In genomic region chr7:13043445-13044253, GRCm38 (mm10) we compare ENCODE assay signal across 8 mouse cellular contexts. TPM values are rescaled to one million over a fixed set of nuclear protein-coding genes. Genes with fewer than 3 reads are reported as not detected.
DNase-seq lines count a peak whose midpoint lies in the region; ATAC-seq and TF ChIP-seq lines count a peak whose summit lies in the region.

No protein-coding gene starts in this region.

- no peaks in the 10 kb centered on the region for H3K36me3 ChIP-seq in heart, adult 2 months (ENCODE audit: control insufficient read depth, insufficient read depth, low read length)
- H3K36me3 ChIP-seq in E14TG2a.4 (ENCODE audit: insufficient read depth, low read length), result peaks cover 15% of the 10 kb centered on the region
- no peaks in the 10 kb centered on the region for H3K36me3 ChIP-seq in heart, embryonic 16.5 days (ENCODE audit: control insufficient read depth, insufficient read depth)

- no peak overlapping the region for H3K27ac ChIP-seq in heart, adult 2 months
- H3K27ac ChIP-seq in heart, embryonic 16.5 days (ENCODE audit: low read length), result no peak overlapping the region

- H3K9me3 ChIP-seq in E14TG2a.4 (ENCODE audit: low read length), result no peaks in the 10 kb centered on the region
- H3K9me3 ChIP-seq in heart, embryonic 16.5 days (replicated peaks; ENCODE audit: control insufficient read depth, low read length), result peaks cover 6% of the 10 kb centered on the region; the same call in 1 of the 2 replicates

- peak overlapping the region; percentile 87 for H3K4me2 ChIP-seq in heart, embryonic 16.5 days (ENCODE audit: low read depth, low read length)

- intact Hi-C loops in heart, adult 2 months (cut with DNase I), result loop anchor here (10.0 kb wide), 1 partner anchor 79 kb away; the partner anchor contains the start of gene Zfp324
- intact Hi-C loops in heart, postnatal 25 days (cut with DNase I), result no loop called here
- intact Hi-C loops in left cerebral cortex, postnatal 4 days (cut with DNase I), result no loop called here

- TF ChIP-seq POLR2A in heart, adult 2 months (IDR thresholded peaks at IDR 0.05; ENCODE audit: insufficient read depth, low read depth, low read length), result no peak

- ATAC-seq in heart, embryonic 16.5 days (replicated peaks; ENCODE audit: extremely low read depth, insufficient read depth, low FRiP score), result 0 out of 2 replicates have a peak, but pooled peaks have one; percentile 19
- no peak for ATAC-seq in activated CD4-positive, CD25-positive, alpha-beta regulatory T cell, adult 4 months

- peak overlapping the region; percentile 15 for H3K9ac ChIP-seq in heart, adult 2 months (ENCODE audit: low read depth, low read length)
- H3K9ac ChIP-seq in heart, embryonic 16.5 days (ENCODE audit: low read length), result peak overlapping the region; percentile 70

- H3K27me3 ChIP-seq in heart, adult 2 months (ENCODE audit: control insufficient read depth, insufficient read depth, low read length), result peaks cover 15% of the 10 kb centered on the region
- peaks cover 28% of the 10 kb centered on the region for H3K27me3 ChIP-seq in E14TG2a.4 (ENCODE audit: insufficient read depth, low read length)
- peaks cover 31% of the 10 kb centered on the region for H3K27me3 ChIP-seq in heart, embryonic 16.5 days (ENCODE audit: control insufficient read depth, insufficient read depth, low read length)

- 7% methylated on average over 88 of the region's 88 CpGs for WGBS in heart, adult 2 months
- 6% methylated on average over 88 of the region's 88 CpGs for WGBS in heart, embryonic 16.5 days

- H3K4me3 ChIP-seq in heart, adult 2 months, result peak overlapping the region; percentile 41
- peak overlapping the region; percentile 83 for H3K4me3 ChIP-seq in E14TG2a.4 (replicated peaks; ENCODE audit: low read length)
- H3K4me3 ChIP-seq in heart, embryonic 16.5 days (ENCODE audit: low read length), result peak overlapping the region; percentile 54

- TF ChIP-seq CTCF in heart, adult 2 months (IDR thresholded peaks at IDR 0.05), result no peak
- no peak for TF ChIP-seq CTCF in E14TG2a.4 (conservative IDR thresholded peaks at IDR 0.05; ENCODE audit: low read length)

- H3K4me1 ChIP-seq in heart, adult 2 months (ENCODE audit: control insufficient read depth, insufficient read depth, low read length), result peaks cover 3% of the 10 kb centered on the region
- peaks cover 58% of the 10 kb centered on the region for H3K4me1 ChIP-seq in E14TG2a.4 (replicated peaks; ENCODE audit: low read depth, low read length)
- H3K4me1 ChIP-seq in heart, embryonic 16.5 days (ENCODE audit: control insufficient read depth, insufficient read depth, low read length), result peaks cover 9% of the 10 kb centered on the region

- no peak for TF ChIP-seq EP300 in heart, adult 2 months (IDR thresholded peaks at IDR 0.05; ENCODE audit: insufficient read depth, low read depth, low read length)

- no peaks in the 10 kb centered on the region for H3K79me2 ChIP-seq in heart, adult 2 months (replicated peaks; ENCODE audit: control insufficient read depth, insufficient read depth, low read length)

- DNase-seq in heart, adult 2 months, result peak in 1 of 2 experiments; percentile 9
- DNase-seq in heart, postnatal 25 days (ENCODE audit: low spot score), result no peak
- DNase-seq in cerebellum, postnatal 10 days, result peak; percentile 87 to 90
- DNase-seq in left cerebral cortex, postnatal 4 days, result peak; percentile 71
- peak; percentile 65 for DNase-seq in neural tube, embryonic 10.5 days (ENCODE audit: extremely low spot score, low spot score)

RNA-seq across cellular contexts. Expression of gene Ube2m, which starts 5.6 kb away (rescaled TPM):
- 100 to 1,000 TPM; 169 to 201 TPM for total RNA-seq in heart, adult 2 months (2021)
- polyA plus RNA-seq in heart, adult 2 months (2012; rRNA removed), result 242 and 328 TPM in 2 replicates
- 100 to 1,000 TPM; 190 to 199 TPM for total RNA-seq in heart, postnatal 25 days (2021)
- polyA plus RNA-seq in heart, embryonic 16.5 days (2015; fragmentation: Nextera tagmentation; extraction: Ambion mirVana), result 49.0 and 94.2 TPM in 2 replicates
- 100 to 1,000 TPM; 198 to 213 TPM for total RNA-seq in left cerebral cortex, postnatal 4 days (2021)
- polyA plus RNA-seq in activated CD4-positive, CD25-positive, alpha-beta regulatory T cell, adult 4 months (2017; shearing (Covaris generic)), result 10 to 100 TPM; 15.3 to 16.9 TPM

RNA-seq across cellular contexts. Expression of gene Chmp2a, which starts 9.0 kb away (rescaled TPM):
- 100 to 1,000 TPM; 137 to 139 TPM for total RNA-seq in heart, adult 2 months (2021)
- polyA plus RNA-seq in heart, adult 2 months (2012; rRNA removed), result 66.1 and 99.2 TPM in 2 replicates
- total RNA-seq in heart, postnatal 25 days (2021), result 100 to 1,000 TPM; 120 to 122 TPM
- polyA plus RNA-seq in heart, embryonic 16.5 days (2015; fragmentation: Nextera tagmentation; extraction: Ambion mirVana), result 146 TPM in 2 replicates
- 100 to 1,000 TPM; 120 to 122 TPM for total RNA-seq in left cerebral cortex, postnatal 4 days (2021)
- 100 to 1,000 TPM; 300 to 349 TPM for polyA plus RNA-seq in activated CD4-positive, CD25-positive, alpha-beta regulatory T cell, adult 4 months (2017; shearing (Covaris generic))

RNA-seq across cellular contexts. Expression of gene Mzf1, which starts 10.9 kb away (rescaled TPM):
- total RNA-seq in heart, adult 2 months (2021), result under 1 TPM; 0.45 to 0.50 TPM
- 0.47 and 0.59 TPM in 2 replicates for polyA plus RNA-seq in heart, adult 2 months (2012; rRNA removed)
- under 1 TPM; 0.39 to 0.48 TPM for total RNA-seq in heart, postnatal 25 days (2021)
- polyA plus RNA-seq in heart, embryonic 16.5 days (2015; fragmentation: Nextera tagmentation; extraction: Ambion mirVana), result 1.7 and 2.1 TPM in 2 replicates
- 10 to 100 TPM; 13.7 to 17.3 TPM for total RNA-seq in left cerebral cortex, postnatal 4 days (2021)
- under 1 TPM; 0.45 to 0.46 TPM for polyA plus RNA-seq in activated CD4-positive, CD25-positive, alpha-beta regulatory T cell, adult 4 months (2017; shearing (Covaris generic))

RNA-seq across cellular contexts. Expression of gene Zbtb45, which starts 33.8 kb away (rescaled TPM):
- 1 to 10 TPM; 6.8 to 9.3 TPM for total RNA-seq in heart, adult 2 months (2021)
- polyA plus RNA-seq in heart, adult 2 months (2012; rRNA removed), result 8.6 and 14.1 TPM in 2 replicates
- 10 to 100 TPM in 1 of 2 experiments, 1 to 10 TPM in 1; 7.3 to 10.9 TPM for total RNA-seq in heart, postnatal 25 days (2021)
- 17.4 and 20.4 TPM in 2 replicates for polyA plus RNA-seq in heart, embryonic 16.5 days (2015; fragmentation: Nextera tagmentation; extraction: Ambion mirVana)
- total RNA-seq in left cerebral cortex, postnatal 4 days (2021), result 10 to 100 TPM; 35.1 to 36.6 TPM
- 1 to 10 TPM; 4.6 to 7.0 TPM for polyA plus RNA-seq in activated CD4-positive, CD25-positive, alpha-beta regulatory T cell, adult 4 months (2017; shearing (Covaris generic))

RNA-seq across cellular contexts. Expression of gene Trim28, which starts 44.7 kb away (rescaled TPM):
- total RNA-seq in heart, adult 2 months (2021), result 10 to 100 TPM; 83.8 to 86.0 TPM
- polyA plus RNA-seq in heart, adult 2 months (2012; rRNA removed), result 139 and 195 TPM in 2 replicates
- total RNA-seq in heart, postnatal 25 days (2021), result 10 to 100 TPM; 86.8 to 96.2 TPM
- polyA plus RNA-seq in heart, embryonic 16.5 days (2015; fragmentation: Nextera tagmentation; extraction: Ambion mirVana), result 123 and 143 TPM in 2 replicates
- total RNA-seq in left cerebral cortex, postnatal 4 days (2021), result 100 to 1,000 TPM; 412 to 415 TPM
- 10 to 100 TPM; 45.5 to 59.4 TPM for polyA plus RNA-seq in activated CD4-positive, CD25-positive, alpha-beta regulatory T cell, adult 4 months (2017; shearing (Covaris generic))

Comparison
In these comparisons a context has a peak if more than half of its experiments do, and no peak if none do; other contexts are left out.
1. RNA of gene Mzf1, which starts 10.9 kb away (total RNA-seq): 13.7 to 17.3 TPM in left cerebral cortex, postnatal 4 days; 0.45 to 0.50 TPM in heart, adult 2 months and 0.39 to 0.48 TPM in heart, postnatal 25 days; every median in the first group is over 4 times any median in the second.
2. Peak in every context shown above with its lines, with median percentiles within 50 percentile points of each other: H3K4me3 ChIP-seq.